Mouse (Mus musculus) midbrain, postnatal 0 days (tissue): Measurements from ENCODE around the gene Ptprg. TPM values are rescaled to one million over a fixed set of nuclear protein-coding genes. Genes with fewer than 3 reads are reported as not detected.

Experiments
- ATAC-seq: fragments of 200-750 bp; cut with Nextera tagmentation; 2 replicates; pipeline ENCODE4 v1.8.0; 2017; ENCODE audit warnings: moderate number of reproducible peaks, mild to moderate bottlenecking, moderate TSS enrichment, moderate library complexity; ENCODE audit not compliant: low FRiP score
- DNase-seq: peaks from one replicate; pipeline ENCODE4 v3.0.0-alpha.2; 2015; ENCODE audit warnings: low spot score
- H3K27ac ChIP-seq: fragments of 300-500 bp; sonication (generic); 2 replicates; pipeline ENCODE4 v1.5.1; 2014; ENCODE audit warnings: low read depth, mild to moderate bottlenecking, low read length, mixed read lengths
- H3K27me3 ChIP-seq: fragments of 300-500 bp; sonication (generic); 2 replicates; pipeline ENCODE4 v1.6.1; 2014; ENCODE audit warnings: low read length, control low read depth, mixed read lengths; ENCODE audit not compliant: insufficient read depth
- H3K36me3 ChIP-seq: fragments of 300-500 bp; sonication (generic); 2 replicates; pipeline ENCODE4 v1.6.1; 2014; ENCODE audit warnings: low read length, control low read depth, mixed read lengths; ENCODE audit not compliant: insufficient read depth
- H3K4me1 ChIP-seq: fragments of 300-500 bp; sonication (generic); 2 replicates; pipeline ENCODE4 v1.6.1; 2014; ENCODE audit warnings: mild to moderate bottlenecking, control low read depth, antibody characterized with exemption, low read length, mixed read lengths; ENCODE audit not compliant: insufficient read depth
- H3K4me2 ChIP-seq: fragments of 300-500 bp; sonication (generic); 2 replicates; pipeline ENCODE4 v1.6.1; 2014; ENCODE audit warnings: low read depth, mild to moderate bottlenecking, low read length, mixed read lengths; ENCODE audit not compliant: poor library complexity, severe bottlenecking
- H3K4me3 ChIP-seq: fragments of 300-500 bp; sonication (generic); 2 replicates; pipeline ENCODE4 v1.5.1; 2014; ENCODE audit warnings: low read depth, mild to moderate bottlenecking, low read length, moderate library complexity
- H3K9ac ChIP-seq: fragments of 300-500 bp; sonication (generic); replicated peaks from 2 replicates; pipeline ENCODE4 v1.6.1; 2014; ENCODE audit warnings: mild to moderate bottlenecking, low read length, moderate library complexity, mixed read lengths; ENCODE audit not compliant: poor library complexity, severe bottlenecking
- H3K9me3 ChIP-seq: fragments of 300-500 bp; sonication (generic); 2 replicates; pipeline ENCODE4 v1.6.1; 2016; ENCODE audit warnings: low read length, control low read depth
- CTCF ChIP-seq: IDR thresholded peaks from 2 replicates; pipeline ENCODE4 v1.5.1; 2016; ENCODE audit warnings: antibody characterized with exemption, mild to moderate bottlenecking
- WGBS: fragments of 180-500 bp; shearing (Covaris S2); extraction: QIAGEN DNeasy Blood & Tissue Kit; methylation state at CpG from one replicate; pipeline ENCODE4 v1.1.7; 2014; 5-methylcytosine and 5-hydroxymethylcytosine counted together
- polyA plus RNA-seq: library from polyadenylated mRNA; unstranded; fragments of >200 nt; fragmentation: Nextera tagmentation; extraction: Ambion mirVana; gene quantifications from 2 replicates; pipeline ENCODE4 v1.2.1, GENCODE M21; 2015
- total RNA-seq: library from RNA; depleted of rRNA; stranded (reverse); fragments of >200 nt; gene quantifications from 2 replicates; pipeline ENCODE4 v1.2.3, GENCODE M21; 2014

Gene Ptprg
- total and polyA plus RNA-seq, 2 experiments from 2014 or later = 25.7 to 84.9 TPM

- WGBS = 69% methylated on average over 13 of the region's 13 CpGs
- Histone ChIP-seq H3K9me3 (no peaks in the 10 kb centered on the region), H3K9ac (no peak overlapping the region), H3K4me2 (no peak overlapping the region), H3K4me1 (no peaks in the 10 kb centered on the region), H3K36me3 (no peaks in the 10 kb centered on the region), H3K27me3 (no peaks in the 10 kb centered on the region), H3K4me3 (no peak overlapping the region), H3K27ac (no peak overlapping the region)
- ATAC-seq (no peak), DNase-seq (no peak)
- no peak for TF ChIP-seq CTCF
Measured at GRCm38 (mm10) chr14:11895486-11895885, 342.2 kb downstream of the Ptprg start.

- Histone ChIP-seq H3K36me3 (no peaks in the 10 kb centered on the region), H3K27ac (no peak overlapping the region), H3K27me3 (no peaks in the 10 kb centered on the region), H3K9me3 (no peaks in the 10 kb centered on the region), H3K4me2 (no peak overlapping the region), H3K4me3 (no peak overlapping the region), H3K4me1 (no peaks in the 10 kb centered on the region), H3K9ac (no peak overlapping the region)
- no peak for TF ChIP-seq CTCF
- DNase-seq (no peak), ATAC-seq (no peak)
- 28% methylated on average over 2 of the region's 2 CpGs for WGBS
Measured at GRCm38 (mm10) chr14:11902794-11903193, 349.5 kb downstream of the Ptprg start.

- Histone ChIP-seq H3K9ac (no peak overlapping the region), H3K27ac (no peak overlapping the region), H3K27me3 (no peaks in the 10 kb centered on the region), H3K36me3 (no peaks in the 10 kb centered on the region), H3K4me3 (no peak overlapping the region), H3K4me1 (0 out of 2 replicates have a peak, but pooled peaks cover under 1% of the 10 kb centered on the region), H3K4me2 (no peak overlapping the region), H3K9me3 (no peaks in the 10 kb centered on the region)
- no peak for ATAC-seq
- TF ChIP-seq CTCF = no peak
- WGBS = 67% methylated on average over 5 of the region's 5 CpGs
- DNase-seq = no peak
Measured at GRCm38 (mm10) chr14:11906130-11906675, 352.9 kb downstream of the Ptprg start.

- Histone ChIP-seq H3K4me1 (0 out of 2 replicates have a peak, but pooled peaks cover 4% of the 10 kb centered on the region), H3K27ac (no peak overlapping the region), H3K27me3 (no peaks in the 10 kb centered on the region), H3K9me3 (no peaks in the 10 kb centered on the region), H3K9ac (no peak overlapping the region), H3K36me3 (no peaks in the 10 kb centered on the region), H3K4me3 (no peak overlapping the region), H3K4me2 (no peak overlapping the region)
- WGBS = 63% methylated on average over 1 of the region's 1 CpGs
- DNase-seq (no peak), ATAC-seq (no peak)
- no peak for TF ChIP-seq CTCF
Measured at GRCm38 (mm10) chr14:11912253-11912652, 358.9 kb downstream of the Ptprg start.

- no peak for TF ChIP-seq CTCF
- H3K4me2 ChIP-seq = no peak overlapping the region
- H3K27ac ChIP-seq = no peak overlapping the region
- H3K9ac ChIP-seq = no peak overlapping the region
- no peaks in the 10 kb centered on the region for H3K4me1 ChIP-seq
- ATAC-seq = no peak
- WGBS = 96% methylated on average over 5 of the region's 5 CpGs
- no peaks in the 10 kb centered on the region for H3K36me3 ChIP-seq
- no peaks in the 10 kb centered on the region for H3K9me3 ChIP-seq
- DNase-seq = no peak
- H3K27me3 ChIP-seq = no peaks in the 10 kb centered on the region
- H3K4me3 ChIP-seq = no peak overlapping the region
Measured at GRCm38 (mm10) chr14:11917225-11917624, 363.9 kb downstream of the Ptprg start.

GRCm38 (mm10) chr14:11928545-11928944 lies 375.2 kb downstream of the Ptprg start:
- no peak overlapping the region for H3K9ac ChIP-seq
- DNase-seq (no peak), ATAC-seq (no peak)
- H3K27me3 ChIP-seq = no peaks in the 10 kb centered on the region
- WGBS = 33% methylated on average over 2 of the region's 2 CpGs
- no peaks in the 10 kb centered on the region for H3K36me3 ChIP-seq
- no peak overlapping the region for H3K27ac ChIP-seq
- no peaks in the 10 kb centered on the region for H3K9me3 ChIP-seq
- no peak overlapping the region for H3K4me2 ChIP-seq
- TF ChIP-seq CTCF = no peak
- H3K4me1 ChIP-seq = no peaks in the 10 kb centered on the region
- H3K4me3 ChIP-seq = no peak overlapping the region
